Mouse (Mus musculus) spleen, adult 12 weeks (tissue): ENCODE measurements at regions not wholly inside any gene's neighbourhood (a gene's known extent, or its start where the extent isn't known, plus 50 kb on each side); places are given as distances from the start of the nearest gene placed in this dataset.

ENCODE experiments used
- DNase-seq: peaks from one replicate; pipeline ENCODE4 v3.0.0; 2022; ENCODE audit warnings: low spot score

DNA sequence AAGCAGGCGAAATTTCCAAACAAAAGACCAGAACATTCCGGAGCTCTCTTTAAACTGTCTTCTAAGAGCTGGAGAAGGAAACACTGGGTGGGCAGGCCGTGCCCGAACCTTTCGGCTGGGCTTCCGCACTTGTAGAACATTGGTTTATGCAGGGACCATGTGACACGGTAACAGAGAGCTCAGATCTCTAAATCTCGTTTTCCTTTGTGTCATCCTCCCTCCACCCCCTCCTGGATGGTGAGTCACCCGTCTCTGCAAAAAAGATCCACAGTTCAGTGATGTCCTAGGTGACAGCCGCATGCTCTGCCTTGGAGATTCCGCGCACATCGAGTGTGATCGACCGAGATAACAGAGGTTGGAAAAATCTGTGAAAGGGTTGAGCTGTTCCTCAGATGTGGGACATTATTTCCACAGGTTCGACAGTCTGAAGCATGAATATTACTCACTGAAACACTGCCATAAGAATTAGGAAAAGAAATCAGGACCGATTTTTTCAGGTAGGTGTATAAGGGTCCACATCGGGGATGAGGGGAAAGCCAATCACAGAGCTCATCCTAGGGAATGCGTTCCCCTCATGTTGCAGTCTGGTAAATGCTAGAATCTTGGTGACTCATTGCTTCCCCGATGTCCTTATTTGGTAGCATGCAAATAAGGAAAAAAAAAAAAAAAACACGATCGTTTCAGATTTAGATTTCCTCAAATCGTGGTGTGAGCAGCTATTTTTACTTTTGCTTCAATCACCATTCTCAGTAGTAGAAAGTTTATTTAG, 70.0 kb upstream of the Foxo1 start:
- DNase-seq = peak; percentile 22

DNA sequence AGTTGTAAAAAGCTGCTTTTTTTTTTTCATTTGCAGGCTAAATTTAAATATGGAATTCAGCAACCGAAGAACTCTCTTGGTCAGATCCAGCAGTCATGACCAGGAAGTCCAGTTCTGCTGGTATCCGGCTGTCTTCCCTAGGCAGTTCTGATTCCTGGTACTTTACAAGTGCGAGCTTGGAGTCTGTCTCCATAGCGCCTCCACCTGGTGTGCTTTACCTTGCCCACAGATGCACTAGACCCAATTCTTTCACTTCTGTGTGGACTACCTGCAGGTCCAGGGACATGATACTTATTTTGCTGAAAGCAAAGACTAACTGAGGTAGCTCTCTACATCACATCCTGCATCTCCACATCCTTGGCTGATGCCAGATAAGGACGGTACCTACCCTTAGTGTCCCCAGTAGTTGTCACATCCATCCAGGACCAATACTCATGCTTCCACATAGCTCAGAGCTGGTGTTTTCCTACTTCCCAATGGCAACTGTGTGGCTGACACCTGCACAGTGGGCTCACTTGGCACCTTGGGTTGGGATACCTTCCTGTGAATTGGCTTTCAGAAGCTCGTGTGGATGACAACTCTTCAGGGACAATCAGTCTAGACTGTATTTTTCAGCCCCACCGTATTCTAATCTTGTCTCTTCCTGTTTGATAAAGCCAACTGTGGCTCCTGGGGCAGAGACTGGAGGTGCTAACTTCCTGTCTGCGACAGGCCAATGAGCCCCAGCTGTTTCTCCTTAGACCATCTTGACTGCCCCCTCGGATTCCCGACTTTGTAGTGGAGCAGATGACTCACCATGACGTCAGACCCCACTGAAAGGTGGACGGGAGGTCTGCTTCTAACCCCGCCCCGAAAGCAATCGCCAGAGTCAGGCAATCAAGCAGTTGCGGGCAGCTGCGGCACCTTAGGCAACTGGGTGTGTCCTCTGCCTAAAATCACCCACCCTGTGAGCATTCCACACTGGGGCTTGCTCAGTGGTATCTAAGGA, 69.1 kb upstream of the Foxo1 start:
- DNase-seq = peak; percentile 21

DNA sequence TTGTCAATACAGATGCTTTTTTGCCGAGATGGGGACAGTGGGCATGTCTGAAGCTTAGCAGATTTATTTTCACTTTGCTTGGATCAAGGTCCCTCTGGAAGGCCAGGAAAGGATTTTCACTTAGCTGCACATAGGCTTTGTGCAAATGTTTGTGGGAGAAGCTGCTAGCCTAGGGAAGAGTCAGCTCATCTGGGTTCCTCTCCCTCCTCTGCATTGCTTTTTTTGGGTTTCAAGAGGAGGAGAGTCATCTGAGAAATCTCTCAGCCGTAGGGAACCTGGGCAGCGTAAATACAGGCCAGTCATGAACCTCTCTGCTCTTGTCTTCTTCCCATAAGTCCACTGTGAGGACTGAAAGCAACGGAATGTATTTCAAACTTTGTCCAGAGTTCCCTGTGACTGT, 68.0 kb upstream of the Foxo1 start:
- no peak for DNase-seq

DNA sequence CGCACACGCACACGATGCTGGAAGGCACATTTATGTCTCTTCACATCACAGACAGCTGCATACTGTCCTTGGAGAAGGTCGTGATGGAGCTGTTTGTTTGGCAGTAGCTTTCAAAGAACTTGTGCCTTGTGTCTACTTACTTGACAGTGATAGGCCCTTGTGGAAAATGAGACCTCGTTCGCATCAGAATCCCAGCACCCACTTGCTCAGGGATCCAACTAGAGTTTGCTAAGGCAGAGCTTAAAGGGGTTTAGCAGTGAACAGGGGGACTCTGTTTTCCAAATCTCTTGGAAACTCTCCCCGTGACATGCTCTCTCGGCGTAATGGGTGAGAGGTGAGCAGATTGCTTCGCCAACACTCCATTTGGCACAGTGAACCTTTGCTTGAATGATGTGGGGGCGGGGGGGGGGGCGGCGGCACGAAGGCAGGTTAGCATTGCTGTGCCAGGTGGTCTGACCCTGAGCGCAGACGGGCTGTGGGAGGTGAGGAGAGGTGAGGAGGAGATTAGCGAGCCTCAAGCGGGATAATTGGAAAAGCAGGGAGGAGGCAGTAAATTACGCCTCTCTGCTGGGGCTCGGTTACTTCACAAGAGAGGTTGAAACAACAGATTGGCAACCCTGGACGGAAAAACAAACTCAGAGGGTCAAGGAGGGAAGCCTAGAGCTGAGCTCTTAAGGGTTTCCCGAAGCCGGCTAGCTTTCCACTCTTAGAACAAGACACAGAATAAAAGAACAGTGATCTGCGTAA, 57.4 kb upstream of the Foxo1 start:
- DNase-seq = no peak

DNA sequence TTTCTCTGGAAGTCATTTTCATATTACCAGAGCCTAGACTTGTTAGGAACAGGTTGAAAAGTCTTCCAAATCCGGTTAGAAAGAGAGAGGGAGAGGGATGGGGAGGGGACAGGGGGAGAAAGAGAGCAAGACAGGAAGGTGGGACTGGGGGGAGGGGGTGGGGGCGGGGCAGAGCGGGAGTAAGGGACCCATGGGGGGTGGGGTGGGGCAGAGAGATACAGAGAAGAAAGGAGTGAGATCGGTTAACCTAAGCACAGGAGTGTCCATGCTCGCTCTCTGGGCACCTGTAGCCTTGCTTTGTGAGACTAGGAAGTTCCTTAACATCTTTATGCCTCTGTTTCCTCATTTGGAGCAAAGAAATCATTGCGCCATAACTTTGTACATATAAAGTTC, 56.8 kb upstream of the Foxo1 start:
- no peak for DNase-seq

DNA sequence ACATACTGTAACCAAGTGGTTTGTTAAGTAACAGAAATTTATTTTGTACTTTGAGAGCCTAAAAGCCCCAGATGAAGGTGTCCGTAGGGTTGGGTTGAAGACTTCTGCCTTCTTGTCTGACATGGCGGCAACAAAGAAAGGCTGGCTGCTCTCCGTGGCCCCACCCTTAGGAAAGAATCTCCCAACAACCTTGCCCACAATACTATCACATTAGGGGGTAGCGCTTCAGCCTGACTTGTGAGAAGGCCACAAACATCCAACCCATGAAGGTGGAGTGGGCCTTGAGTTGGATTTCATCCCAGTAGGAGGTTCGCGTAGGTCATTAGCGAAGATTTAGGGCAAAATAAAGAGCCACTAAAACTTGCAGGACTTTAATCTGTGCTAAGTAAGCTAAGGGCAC, 54.0 kb upstream of the Foxo1 start:
- no peak for DNase-seq

DNA sequence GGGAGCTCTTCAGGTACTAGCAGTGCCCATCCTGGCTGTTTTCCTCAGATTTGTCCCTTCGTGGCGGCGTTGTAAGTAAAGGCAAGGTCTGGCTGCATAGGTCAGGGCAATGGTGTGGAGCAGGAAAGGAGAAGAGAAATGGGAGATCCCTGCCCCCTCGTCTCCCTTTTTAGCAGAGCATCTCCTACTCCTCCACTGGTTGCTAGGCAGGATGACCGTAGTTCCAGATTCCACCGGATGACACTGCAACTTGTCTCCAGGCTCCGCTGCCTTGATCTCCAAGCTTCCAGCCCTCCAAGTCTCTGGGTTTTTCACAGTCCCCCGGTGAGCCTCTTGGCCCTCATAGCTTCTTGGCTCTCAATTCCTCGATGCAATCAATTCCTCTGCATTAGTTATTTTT, 53.1 kb upstream of the Foxo1 start:
- no peak for DNase-seq
